Mouse (Mus musculus): ENCODE measurements at regions not wholly inside any gene's neighbourhood (a gene's known extent, or its start where the extent isn't known, plus 50 kb on each side); places are given as distances from the start of the nearest gene placed in this dataset.

- no peak for TF ChIP-seq CTCF (IDR thresholded peaks at IDR 0.05; ENCODE audit: low read depth, low read length)
- TF ChIP-seq POLR2A (IDR thresholded peaks at IDR 0.05; ENCODE audit: borderline replicate concordance, low read depth, low read length) = no peak
These were observed 79.3 kb upstream of the Usp51 start for GRCm38 (mm10) chrX:152926991-152927390.
